Mouse (Mus musculus) MEL (cell line): Measurements from ENCODE around the gene Olfr331. TPM values are rescaled to one million over a fixed set of nuclear protein-coding genes. Genes with fewer than 3 reads are reported as not detected.
"Not testable (repeated sequence)": the region's sequence is repeated elsewhere in the genome, so short reads cannot be mapped to it uniquely, and the experiment has no call there.

Source experiments
- DNase-seq: peaks from one replicate; pipeline ENCODE4 v3.0.0; 2011; ENCODE audit warnings: low read depth, low spot score
- H3K27ac ChIP-seq: 2 replicates; pipeline ENCODE4 v1.5.1; 2012; ENCODE audit warnings: low read depth, mild to moderate bottlenecking, control low read depth, low read length, moderate library complexity; ENCODE audit not compliant: control insufficient read depth
- H3K27me3 ChIP-seq, 2 experiments: fragments of 150-350 bp in 1 of 2; sonication (generic) in 1 of 2; 2 replicates each; pipeline ENCODE4 v1.6.1; 2012; ENCODE audit warnings: low read length in 2 of 2, mild to moderate bottlenecking in 2 of 2, improper control_type of control experiment in 1 of 2, moderate library complexity in 1 of 2; ENCODE audit not compliant: insufficient read depth in 2 of 2, control insufficient read depth in 1 of 2
- H3K36me3 ChIP-seq, 2 experiments: 2 replicates each; pipeline ENCODE4 v1.6.1; 2012 to 2014; ENCODE audit warnings: low read length in 2 of 2, improper control_type of control experiment in 1 of 2, inconsistent platforms in 1 of 2, mild to moderate bottlenecking in 1 of 2; ENCODE audit not compliant: insufficient read depth in 2 of 2, control insufficient read depth in 1 of 2
- H3K4me1 ChIP-seq, 2 experiments: fragments of 150-350 bp in 1 of 2; sonication (generic) in 1 of 2; 2 replicates each; pipeline ENCODE4 v1.6.1; 2012; ENCODE audit warnings: low read length in 2 of 2, improper control_type of control experiment in 1 of 2, mild to moderate bottlenecking in 1 of 2; ENCODE audit not compliant: insufficient read depth in 2 of 2, control insufficient read depth in 1 of 2
- H3K4me3 ChIP-seq, 2 experiments: fragments of 150-350 bp in 1 of 2; sonication (generic) in 1 of 2; 2 replicates each; pipeline ENCODE4 v1.5.1; 2012; ENCODE audit warnings: low read depth in 2 of 2, low read length in 2 of 2, mild to moderate bottlenecking in 2 of 2, moderate library complexity in 2 of 2, control low read depth in 1 of 2, improper control_type of control experiment in 1 of 2; ENCODE audit not compliant: control insufficient read depth in 1 of 2, insufficient read depth in 1 of 2
- H3K79me2 ChIP-seq: 2 replicates; pipeline ENCODE4 v1.6.1; 2012; ENCODE audit warnings: mild to moderate bottlenecking, low read length, moderate library complexity; ENCODE audit not compliant: control insufficient read depth, poor library complexity, insufficient read depth
- H3K9ac ChIP-seq: 2 replicates; pipeline ENCODE4 v1.6.1; 2012; ENCODE audit warnings: low read depth, mild to moderate bottlenecking, control low read depth, low read length, moderate library complexity; ENCODE audit not compliant: control insufficient read depth, poor library complexity, severe bottlenecking
- H3K9me3 ChIP-seq: fragments of 150-350 bp; sonication (generic); replicated peaks from 2 replicates; pipeline ENCODE4 v1.6.1; 2012; ENCODE audit warnings: mild to moderate bottlenecking, low read length, improper control_type of control experiment, moderate library complexity; ENCODE audit not compliant: insufficient read depth
- CHD2 ChIP-seq: IDR thresholded peaks from 2 replicates; pipeline ENCODE4 v1.6.1; 2011; ENCODE audit warnings: low read length, improper control_type of control experiment
- GABPA ChIP-seq: IDR thresholded peaks from 2 replicates; pipeline ENCODE4 v1.6.1; 2012; ENCODE audit warnings: low read depth, mild to moderate bottlenecking, inconsistent platforms, low read length, improper control_type of control experiment, moderate library complexity
- MXI1 ChIP-seq: IDR thresholded peaks from 2 replicates; pipeline ENCODE4 v1.6.1; 2011; ENCODE audit warnings: mild to moderate bottlenecking, low read depth, low read length, improper control_type of control experiment
- SIN3A ChIP-seq: IDR thresholded peaks from 2 replicates; pipeline ENCODE4 v1.6.1; 2012; ENCODE audit warnings: low read length, improper control_type of control experiment, inconsistent platforms
- TAL1 ChIP-seq: IDR thresholded peaks from 2 replicates; pipeline ENCODE4 v1.6.1; 2012; ENCODE audit warnings: mild to moderate bottlenecking, inconsistent platforms, low read length, moderate library complexity, mixed read lengths
- ZMIZ1 ChIP-seq: IDR thresholded peaks from 2 replicates; pipeline ENCODE4 v1.6.1; 2012; ENCODE audit warnings: low read depth, mild to moderate bottlenecking, inconsistent platforms, low read length, improper control_type of control experiment, moderate library complexity
- polyA plus RNA-seq, 2 experiments: library from polyadenylated mRNA; stranded (reverse) in 1 of 2; unstranded in 1 of 2; fragments of >175 nt in 1 of 2; fragments of >200 nt in 1 of 2; gene quantifications; 2 replicates each; pipeline versions ENCODE4 v1.2.1 to v1.2.4; 2012; ENCODE audit warnings: low replicate concordance in 2 of 2, low read depth in 1 of 2; ENCODE audit not compliant: insufficient read length in 2 of 2, insufficient read depth in 1 of 2, missing spikeins in 1 of 2
- total RNA-seq: library from RNA; depleted of rRNA; stranded (reverse); fragments of 300-350 nt; gene quantifications from 2 replicates; pipeline ENCODE4 v1.2.3, GENCODE M21; 2012; rRNA removed

The Olfr331 gene
- total RNA-seq (not detected in 2 replicates), polyA plus RNA-seq (not detected)

DNA sequence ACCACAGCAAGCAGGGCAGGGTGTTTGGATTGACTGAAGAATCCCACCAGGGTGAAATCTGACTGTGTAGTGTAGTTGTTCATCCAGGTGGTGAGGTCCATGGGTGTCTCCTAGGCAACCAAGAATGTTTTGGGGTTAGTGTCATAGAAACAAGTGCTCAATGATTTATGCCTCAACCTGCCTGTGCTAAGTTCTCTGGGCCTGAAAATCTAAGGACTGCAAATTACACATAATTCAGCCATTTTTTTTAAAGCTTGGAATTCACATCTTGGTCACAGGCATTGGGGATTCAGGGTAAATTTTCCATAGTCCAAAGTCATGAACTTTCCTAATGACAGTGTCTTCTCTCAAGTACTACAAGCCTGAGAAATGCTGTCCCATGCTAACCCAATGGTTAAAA is at the start of gene Olfr331:
Gene Olfr331 (minus strand): TSS at position 101 of the 400 bp plus-strand sequence.
- H3K9ac ChIP-seq, H3K4me3 ChIP-seq, H3K9me3 ChIP-seq, H3K27ac ChIP-seq, H3K4me1 ChIP-seq, H3K79me2 ChIP-seq, DNase-seq, H3K36me3 ChIP-seq: not testable (repeated sequence)
- H3K27me3 ChIP-seq = peaks cover 4 to 18% of the 10 kb centered on the region in 2 experiments

DNA sequence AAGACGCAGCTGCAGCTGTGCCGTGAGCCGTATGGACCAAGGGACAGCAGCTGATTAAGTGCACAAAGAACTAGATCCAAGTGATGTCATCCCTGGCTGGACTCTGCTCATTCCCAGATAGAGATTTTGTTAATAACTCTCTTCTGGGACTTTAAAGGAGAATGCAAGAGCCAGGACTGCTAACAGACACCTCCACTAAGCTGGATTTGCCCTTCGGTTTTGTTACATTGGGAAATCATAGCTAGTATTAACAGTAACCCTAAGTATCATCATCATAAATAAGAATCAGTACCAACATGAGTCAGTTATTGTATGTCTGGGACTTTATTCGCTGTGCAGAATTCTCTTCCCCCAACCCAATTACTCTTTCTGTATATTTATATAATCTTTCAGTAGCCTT is 44.0 kb upstream of the Olfr331 start, which contains the start of gene Olfr329-ps:
Gene Olfr329-ps (minus strand): TSS at position 101 of the 400 bp plus-strand sequence.
- TF ChIP-seq ZMIZ1 = no peak
- no peak for TF ChIP-seq MXI1
- TF ChIP-seq GABPA = no peak
- no peak for TF ChIP-seq TAL1
- TF ChIP-seq CHD2 = no peak
- TF ChIP-seq SIN3A = no peak
- Histone ChIP-seq H3K27me3 (peaks cover 4 to 16% of the 10 kb centered on the region in 2 experiments; a peak in 3 of 4 replicates), H3K4me1 (no peaks in the 10 kb centered on the region)

DNA sequence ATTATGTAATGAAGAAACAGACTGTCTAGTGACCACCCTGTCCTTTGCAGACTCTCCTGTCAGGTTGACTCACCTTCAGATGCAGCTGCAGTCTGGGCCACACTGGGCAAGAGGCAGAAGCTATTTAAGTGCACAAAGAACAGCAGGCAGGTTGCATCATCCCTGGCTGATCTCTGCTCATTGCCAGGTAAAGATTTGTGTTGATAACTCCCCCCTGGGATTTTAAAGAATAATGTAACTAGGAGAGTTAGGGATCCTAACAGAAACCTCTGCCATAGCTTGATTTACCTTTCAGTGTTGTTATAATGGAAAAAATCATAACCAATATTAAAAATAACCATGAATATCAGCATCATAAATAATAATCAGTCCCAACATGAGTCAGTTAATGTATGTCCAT is 32.4 kb upstream of the Olfr331 start, which contains the start of gene Olfr330:
Gene Olfr330 (minus strand): TSS at position 101 of the 400 bp plus-strand sequence.
- not testable (repeated sequence) for DNase-seq, H3K36me3 ChIP-seq, H3K4me1 ChIP-seq, H3K4me3 ChIP-seq, H3K79me2 ChIP-seq, H3K27ac ChIP-seq, H3K9ac ChIP-seq, H3K9me3 ChIP-seq
- peaks cover 9 to 27% of the 10 kb centered on the region in 2 experiments for H3K27me3 ChIP-seq

More for the DNA sequence above, 44.0 kb upstream of the Olfr331 start, which contains the start of gene Olfr329-ps:
- DNase-seq = no peak
- no peaks in the 10 kb centered on the region for H3K9me3 ChIP-seq
- no peak within 1 kb of the TSS for H3K27ac ChIP-seq
- no peak within 1 kb of the TSS for H3K9ac ChIP-seq
- no peaks in the 10 kb centered on the region for H3K79me2 ChIP-seq
- no peaks in the 10 kb centered on the region for H3K36me3 ChIP-seq
- H3K4me3 ChIP-seq = no peak within 1 kb of the TSS

DNA sequence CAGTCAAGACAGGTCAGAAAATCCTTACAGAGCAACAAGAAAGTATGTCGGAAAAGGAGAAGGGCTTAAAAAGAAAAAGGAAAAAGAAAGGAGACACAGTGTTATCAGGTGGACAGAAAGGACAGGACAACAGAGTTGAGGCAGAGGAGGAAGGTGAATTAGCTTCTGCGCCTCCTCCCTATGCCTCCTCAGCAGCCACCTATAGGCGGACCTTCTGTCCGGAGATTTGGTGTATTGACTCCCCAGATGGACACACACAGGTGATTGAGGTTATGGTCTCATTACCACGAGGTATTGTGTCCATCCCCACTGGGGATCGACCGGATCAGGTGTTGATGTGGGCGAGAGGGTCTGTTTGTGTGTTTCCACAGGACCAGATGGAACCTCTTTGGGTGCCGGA is 17.4 kb upstream of the Olfr331 start:
- not testable (repeated sequence) for H3K79me2 ChIP-seq, H3K4me3 ChIP-seq, H3K4me1 ChIP-seq, H3K27ac ChIP-seq, H3K36me3 ChIP-seq, H3K27me3 ChIP-seq, H3K9ac ChIP-seq, H3K9me3 ChIP-seq, DNase-seq

DNA sequence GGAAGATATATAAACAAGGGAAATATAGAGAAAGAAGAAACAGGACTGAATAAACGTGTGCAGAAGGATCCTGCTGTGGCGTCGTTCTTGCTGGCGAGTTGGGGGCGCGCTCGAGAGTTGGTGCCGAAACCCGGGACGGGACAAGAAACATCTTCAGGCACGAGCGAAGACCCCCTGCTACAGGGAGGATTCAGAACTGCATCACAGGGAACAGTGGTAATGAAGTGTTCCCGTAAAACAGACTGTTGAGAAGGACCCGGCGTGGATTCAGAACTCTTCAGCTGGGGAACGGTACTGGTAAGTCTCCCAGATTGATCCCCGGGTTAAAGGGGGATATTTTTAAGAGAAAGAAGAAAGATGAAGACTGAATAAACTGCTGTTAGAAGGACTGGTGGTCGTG is 16.5 kb upstream of the Olfr331 start:
- not testable (repeated sequence) for H3K36me3 ChIP-seq, H3K79me2 ChIP-seq, H3K27ac ChIP-seq, H3K27me3 ChIP-seq, H3K4me1 ChIP-seq, H3K9me3 ChIP-seq, DNase-seq, H3K4me3 ChIP-seq, H3K9ac ChIP-seq

DNA sequence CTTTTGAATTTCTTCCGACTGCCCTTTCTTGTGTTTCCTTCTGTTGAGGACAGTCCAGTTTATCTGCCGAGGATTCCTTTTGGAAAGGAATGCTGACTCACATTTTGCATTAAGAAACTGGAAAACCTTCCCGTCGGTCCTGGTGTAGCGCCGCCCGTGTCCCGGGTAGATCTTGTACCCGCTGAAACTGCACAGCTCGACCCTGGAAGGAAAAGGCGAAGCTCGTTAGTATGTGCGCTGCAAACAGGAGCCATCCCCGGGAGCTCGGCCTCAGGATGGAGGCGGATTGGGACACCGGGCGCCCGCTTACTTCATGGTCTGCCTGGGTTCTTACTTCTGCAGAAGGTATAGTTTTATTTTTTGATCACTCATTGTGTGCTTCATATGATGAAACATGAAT is 6.7 kb upstream of the Olfr331 start:
- not testable (repeated sequence) for H3K4me3 ChIP-seq, H3K9me3 ChIP-seq, H3K36me3 ChIP-seq

More for the DNA sequence above, 6.7 kb upstream of the Olfr331 start:
- not testable (repeated sequence) for H3K79me2 ChIP-seq, H3K27me3 ChIP-seq, H3K9ac ChIP-seq, DNase-seq, H3K27ac ChIP-seq, H3K4me1 ChIP-seq
